Mouse (Mus musculus): Measurements from ENCODE around the gene Psma7. TPM values are rescaled to one million over a fixed set of nuclear protein-coding genes. Genes with fewer than 3 reads are reported as not detected.

Psma7 gene
- polyA plus RNA-seq, 1 experiment from 2014 or later: 558 TPM

DNA sequence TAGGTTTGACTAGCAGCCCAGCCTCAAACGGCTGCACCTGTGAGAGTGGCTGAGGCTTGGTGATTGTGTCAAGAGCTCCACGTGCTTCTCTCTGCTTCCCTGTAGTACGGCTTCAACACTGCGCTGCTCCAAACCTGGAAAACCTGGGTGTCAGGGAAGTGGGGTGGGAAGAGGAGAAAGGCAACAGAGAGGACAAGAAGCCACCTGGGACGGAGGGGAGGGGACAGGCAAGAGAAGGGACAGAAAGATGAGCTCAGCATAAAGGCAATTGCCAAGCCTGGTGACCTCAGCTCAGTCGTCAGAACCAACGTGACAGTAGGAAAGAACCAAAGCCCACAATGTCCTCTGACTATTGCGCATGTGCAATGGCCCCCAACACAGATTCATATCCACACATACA, 21.3 kb downstream of the Psma7 start:
- Histone ChIP-seq H3K27ac (no peak overlapping the region), H3K9me3 (no peaks in the 10 kb centered on the region), H3K27me3 (replicated peaks) (peaks cover 7% of the 10 kb centered on the region; the same call in 1 of the 2 replicates), H3K9ac (no peak overlapping the region), H3K4me1 (peaks cover 10% of the 10 kb centered on the region), H3K4me2 (no peak overlapping the region), H3K36me3 (no peaks in the 10 kb centered on the region), H3K4me3 (replicated peaks) (no peak overlapping the region)
- 81% methylated on average over 8 of the region's 8 CpGs for WGBS
- ATAC-seq (ENCODE audit: insufficient read depth, low FRiP score, low read depth): no peak

GRCm38 (mm10) chr2:180020091-180020661, 22.1 kb downstream of the Psma7 start:
- Histone ChIP-seq H3K4me1 (peaks cover 7% of the 10 kb centered on the region), H3K4me3 (replicated peaks) (no peak overlapping the region), H3K27ac (no peak overlapping the region), H3K4me2 (no peak overlapping the region), H3K9me3 (no peaks in the 10 kb centered on the region), H3K9ac (no peak overlapping the region), H3K36me3 (no peaks in the 10 kb centered on the region), H3K27me3 (replicated peaks) (peaks cover 7% of the 10 kb centered on the region; the same call in 1 of the 2 replicates)
- ATAC-seq (ENCODE audit: insufficient read depth, low FRiP score, low read depth): no peak
- 82% methylated on average over 7 of the region's 7 CpGs for WGBS

- no peak for ATAC-seq (ENCODE audit: insufficient read depth, low FRiP score, low read depth)
- Histone ChIP-seq H3K27ac (no peak overlapping the region), H3K27me3 (replicated peaks) (peaks cover 7% of the 10 kb centered on the region; the same call in 1 of the 2 replicates), H3K4me3 (replicated peaks) (no peak overlapping the region), H3K36me3 (no peaks in the 10 kb centered on the region), H3K9ac (no peak overlapping the region), H3K4me1 (peaks cover 7% of the 10 kb centered on the region), H3K9me3 (no peaks in the 10 kb centered on the region), H3K4me2 (no peak overlapping the region)
- WGBS: 82% methylated on average over 9 of the region's 9 CpGs
These were observed 23.7 kb downstream of the Psma7 start for GRCm38 (mm10) chr2:180018573-180018972.

- Histone ChIP-seq H3K4me2 (no peak overlapping the region), H3K9me3 (no peaks in the 10 kb centered on the region), H3K4me1 (peaks cover 7% of the 10 kb centered on the region), H3K27ac (no peak overlapping the region), H3K9ac (no peak overlapping the region), H3K4me3 (replicated peaks) (no peak overlapping the region), H3K27me3 (replicated peaks) (peaks cover 4% of the 10 kb centered on the region; the same call in 1 of the 2 replicates), H3K36me3 (no peaks in the 10 kb centered on the region)
- no peak for ATAC-seq (ENCODE audit: insufficient read depth, low FRiP score, low read depth)
- WGBS: 48% methylated on average over 4 of the region's 4 CpGs
These were observed 24.6 kb downstream of the Psma7 start for GRCm38 (mm10) chr2:180017632-180018031.

DNA sequence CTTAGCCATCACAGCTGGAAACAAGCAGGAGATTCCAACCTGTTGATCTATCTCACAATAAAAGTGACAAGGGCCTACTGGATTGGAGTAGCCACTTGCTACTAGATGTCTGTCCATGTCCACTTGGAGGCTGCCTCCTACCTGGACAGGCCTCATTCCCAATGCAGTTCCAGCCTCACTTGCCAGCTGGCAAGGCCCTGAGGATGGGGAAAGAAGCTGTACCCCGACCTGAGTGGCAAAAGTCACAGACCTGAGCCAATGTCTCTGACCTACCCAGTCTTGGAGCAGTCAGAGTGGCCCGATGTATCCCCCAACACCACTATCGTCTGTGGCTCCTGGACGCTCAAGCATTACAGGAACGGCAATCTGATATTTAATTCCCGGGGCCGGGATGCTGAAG, 28.5 kb downstream of the Psma7 start:
- H3K9ac ChIP-seq: no peak overlapping the region
- no peak overlapping the region for H3K4me2 ChIP-seq
- WGBS: 91% methylated on average over 7 of the region's 7 CpGs
- H3K27ac ChIP-seq: no peak overlapping the region
- no peaks in the 10 kb centered on the region for H3K27me3 ChIP-seq (replicated peaks)
- no peak for ATAC-seq (ENCODE audit: insufficient read depth, low FRiP score, low read depth)
- H3K9me3 ChIP-seq: no peaks in the 10 kb centered on the region
- H3K36me3 ChIP-seq: no peaks in the 10 kb centered on the region
- peaks cover 7% of the 10 kb centered on the region for H3K4me1 ChIP-seq
- no peak overlapping the region for H3K4me3 ChIP-seq (replicated peaks)

DNA sequence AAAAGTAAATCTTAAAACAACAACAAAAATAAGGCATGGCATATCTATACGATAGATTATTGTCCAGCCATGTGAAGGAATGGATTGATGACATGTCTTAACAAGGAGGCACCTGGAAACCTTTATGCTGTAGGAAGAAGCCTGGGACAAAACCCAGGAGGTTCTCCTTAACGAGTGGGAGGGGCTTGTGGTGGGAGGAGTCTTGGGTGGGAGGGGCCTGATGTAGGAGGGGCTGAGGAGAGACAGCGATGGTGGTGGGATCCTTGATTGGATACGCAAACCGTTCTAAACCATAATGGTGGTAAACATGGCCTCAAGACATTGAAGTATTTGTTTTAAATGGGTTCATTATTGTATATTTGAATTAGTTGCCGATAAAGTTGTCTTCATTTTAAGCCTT, 30.9 kb downstream of the Psma7 start:
- Histone ChIP-seq H3K4me3 (replicated peaks) (no peak overlapping the region), H3K36me3 (no peaks in the 10 kb centered on the region), H3K9me3 (no peaks in the 10 kb centered on the region), H3K4me1 (no peaks in the 10 kb centered on the region), H3K9ac (no peak overlapping the region), H3K4me2 (no peak overlapping the region), H3K27me3 (replicated peaks) (no peaks in the 10 kb centered on the region), H3K27ac (no peak overlapping the region)
- ATAC-seq (ENCODE audit: insufficient read depth, low FRiP score, low read depth): no peak
- 81% methylated on average over 6 of the region's 6 CpGs for WGBS

DNA sequence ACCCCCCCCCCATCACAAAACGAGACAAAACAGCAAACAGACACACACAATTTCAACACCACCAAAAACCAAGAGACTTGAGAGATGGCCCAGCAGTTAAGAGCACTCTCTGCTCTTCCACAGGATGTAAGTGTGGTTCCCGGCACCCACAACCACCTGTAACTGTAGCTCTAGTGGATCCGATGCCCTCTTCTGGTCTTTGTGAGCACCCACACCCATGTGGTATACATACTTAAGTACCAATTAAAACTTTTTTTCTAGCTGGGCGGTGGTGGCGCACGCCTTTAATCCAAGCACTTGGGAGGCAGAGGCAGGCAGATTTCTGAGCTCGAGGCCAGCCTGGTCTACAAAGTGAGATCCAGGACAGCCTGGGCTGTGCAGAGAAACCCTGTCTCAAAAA, 31.5 kb downstream of the Psma7 start:
- WGBS: 87% methylated on average over 7 of the region's 7 CpGs
- no peaks in the 10 kb centered on the region for H3K9me3 ChIP-seq
- ATAC-seq (ENCODE audit: insufficient read depth, low FRiP score, low read depth): no peak
- H3K27me3 ChIP-seq (replicated peaks): no peaks in the 10 kb centered on the region
- no peak overlapping the region for H3K27ac ChIP-seq
- H3K36me3 ChIP-seq: no peaks in the 10 kb centered on the region
- no peak overlapping the region for H3K4me3 ChIP-seq (replicated peaks)
- no peaks in the 10 kb centered on the region for H3K4me1 ChIP-seq
- H3K9ac ChIP-seq: no peak overlapping the region
- no peak overlapping the region for H3K4me2 ChIP-seq

GRCm38 (mm10) chr2:180006352-180007017, 35.7 kb downstream of the Psma7 start:
- Histone ChIP-seq H3K27me3 (replicated peaks) (no peaks in the 10 kb centered on the region), H3K9me3 (no peaks in the 10 kb centered on the region), H3K9ac (no peak overlapping the region), H3K4me3 (replicated peaks) (no peak overlapping the region), H3K36me3 (no peaks in the 10 kb centered on the region), H3K4me2 (no peak overlapping the region), H3K4me1 (no peaks in the 10 kb centered on the region), H3K27ac (no peak overlapping the region)
- ATAC-seq (ENCODE audit: insufficient read depth, low FRiP score, low read depth): peak; percentile 63
- WGBS: 38% methylated on average over 9 of the region's 9 CpGs

DNA sequence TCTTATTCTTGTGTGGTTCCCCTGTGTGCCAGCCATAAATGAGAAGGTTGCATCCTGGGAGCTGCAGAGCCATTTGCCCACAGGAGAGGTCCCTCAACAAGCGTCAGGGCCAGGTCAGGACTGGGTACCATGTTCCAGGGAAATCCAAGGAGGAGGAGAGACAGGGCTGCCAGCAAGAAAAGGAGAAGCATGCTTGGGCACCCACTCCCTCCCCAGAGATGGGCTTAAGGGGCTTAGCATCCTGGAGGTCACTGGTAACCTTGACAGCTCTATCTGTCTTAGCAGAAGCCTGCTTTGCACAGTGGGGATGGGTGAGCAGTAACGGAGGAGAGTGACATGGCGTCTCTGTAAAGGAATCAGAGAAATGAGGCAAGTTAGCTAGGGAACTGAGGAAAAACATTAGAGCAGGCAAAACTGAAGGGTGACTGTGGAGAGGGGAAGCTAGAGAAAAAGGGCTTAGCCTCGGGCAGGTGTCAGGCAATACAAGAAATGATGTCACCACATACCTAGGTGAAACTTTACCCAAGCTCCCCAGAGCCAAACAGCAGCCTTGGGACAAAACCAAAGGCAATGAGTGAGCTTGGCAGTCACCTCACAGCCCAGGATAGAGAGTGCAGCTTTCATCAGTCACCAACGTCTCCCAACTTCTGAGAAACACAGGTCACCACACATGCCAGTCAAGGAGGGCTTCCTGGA, 36.4 kb downstream of the Psma7 start:
- H3K4me3 ChIP-seq (replicated peaks): no peak overlapping the region
- no peak for ATAC-seq (ENCODE audit: insufficient read depth, low FRiP score, low read depth)

GRCm38 (mm10) chr2:180001635-180002034, 40.6 kb downstream of the Psma7 start:
- 84% methylated on average over 9 of the region's 9 CpGs for WGBS
- Histone ChIP-seq H3K9me3 (no peaks in the 10 kb centered on the region), H3K27me3 (replicated peaks) (no peaks in the 10 kb centered on the region), H3K36me3 (no peaks in the 10 kb centered on the region), H3K9ac (no peak overlapping the region), H3K27ac (no peak overlapping the region), H3K4me2 (no peak overlapping the region), H3K4me3 (replicated peaks) (no peak overlapping the region), H3K4me1 (no peaks in the 10 kb centered on the region)
- ATAC-seq (ENCODE audit: insufficient read depth, low FRiP score, low read depth): no peak

More for the DNA sequence above, 36.4 kb downstream of the Psma7 start:
- H3K27ac ChIP-seq: no peak overlapping the region
- WGBS: 54% methylated on average over 5 of the region's 5 CpGs
- no peak overlapping the region for H3K9ac ChIP-seq
- no peak overlapping the region for H3K4me2 ChIP-seq
- H3K36me3 ChIP-seq: no peaks in the 10 kb centered on the region
- H3K9me3 ChIP-seq: no peaks in the 10 kb centered on the region
- no peaks in the 10 kb centered on the region for H3K4me1 ChIP-seq
- H3K27me3 ChIP-seq (replicated peaks): no peaks in the 10 kb centered on the region

GRCm38 (mm10) chr2:179998431-179998830, 43.8 kb downstream of the Psma7 start:
- H3K27me3 ChIP-seq (replicated peaks): no peaks in the 10 kb centered on the region
- 67% methylated on average over 4 of the region's 4 CpGs for WGBS
- H3K9me3 ChIP-seq: no peaks in the 10 kb centered on the region
- H3K4me2 ChIP-seq: no peak overlapping the region
- no peaks in the 10 kb centered on the region for H3K36me3 ChIP-seq
- H3K9ac ChIP-seq: no peak overlapping the region
- H3K4me1 ChIP-seq: no peaks in the 10 kb centered on the region
- no peak overlapping the region for H3K4me3 ChIP-seq (replicated peaks)
- ATAC-seq (ENCODE audit: insufficient read depth, low FRiP score, low read depth): no peak
- no peak overlapping the region for H3K27ac ChIP-seq

- Histone ChIP-seq H3K9ac (no peak overlapping the region), H3K36me3 (no peaks in the 10 kb centered on the region)
- 83% methylated on average over 5 of the region's 5 CpGs for WGBS
These were observed 49.2 kb downstream of the Psma7 start for GRCm38 (mm10) chr2:179993071-179993470.

More at GRCm38 (mm10) chr2:179993071-179993470, 49.2 kb downstream of the Psma7 start:
- Histone ChIP-seq H3K4me1 (no peaks in the 10 kb centered on the region), H3K27me3 (replicated peaks) (no peaks in the 10 kb centered on the region), H3K9me3 (no peaks in the 10 kb centered on the region), H3K27ac (no peak overlapping the region), H3K4me2 (no peak overlapping the region), H3K4me3 (replicated peaks) (no peak overlapping the region)
- no peak for ATAC-seq (ENCODE audit: insufficient read depth, low FRiP score, low read depth)

Data from stomach, embryonic 15.5 days (tissue).